Mouse (Mus musculus) spleen, adult 2 months (tissue): ENCODE measurements at regions not wholly inside any gene's neighbourhood (a gene's known extent, or its start where the extent isn't known, plus 50 kb on each side); places are given as distances from the start of the nearest gene placed in this dataset.

Source experiments
- CTCF ChIP-seq: fragments of 200-500 bp; IDR thresholded peaks from 2 replicates; pipeline ENCODE4 v1.5.1; 2011; ENCODE audit warnings: mild to moderate bottlenecking, inconsistent platforms; ENCODE audit not compliant: insufficient read depth, insufficient read length, insufficient replicate concordance; ENCODE audit errors: extremely low read depth
- POLR2A ChIP-seq: fragments of 200-500 bp; IDR thresholded peaks from 2 replicates; pipeline ENCODE4 v1.6.1; 2011; ENCODE audit warnings: low read depth, low read length, inconsistent platforms

GRCm38 (mm10) chr1:187413881-187414280 is 194.7 kb upstream of the Esrrg start:
- no peak for TF ChIP-seq CTCF
- TF ChIP-seq POLR2A = no peak
